Comparison of ENCODE assay signal across 16 mouse cellular contexts in genomic region chr9:56554096-56554495, GRCm38 (mm10).
DNase-seq lines count a peak whose midpoint lies in the region; ATAC-seq and TF ChIP-seq lines count a peak whose summit lies in the region.
"Had no signal": no experiment of that assay in that cellular context is flagged by ENCODE, and none has a peak within 500 bp of the region (broad histone marks: within the 10 kb centered on the region; RNA-seq: fewer than 3 reads in every experiment).

No protein-coding gene starts in this region.

- H3K9ac ChIP-seq in forebrain, embryonic 14.5 days (ENCODE audit: low read length): peak overlapping the region; percentile 13; the same call in 1 of the 2 replicates
- no peak overlapping the region for H3K9ac ChIP-seq in forebrain, postnatal 0 days
- no peak overlapping the region for H3K9ac ChIP-seq in forebrain, embryonic 12.5 days
- H3K9ac ChIP-seq: embryonic facial prominence, embryonic 15.5 days; heart, embryonic 13.5 days; limb, embryonic 13.5 days; lung, embryonic 15.5 days had no signal

- H3K36me3 ChIP-seq in forebrain, embryonic 14.5 days (ENCODE audit: control insufficient read depth, insufficient read depth, low read length): no peaks in the 10 kb centered on the region
- no peaks in the 10 kb centered on the region for H3K36me3 ChIP-seq in forebrain, postnatal 0 days (ENCODE audit: insufficient read depth)
- H3K36me3 ChIP-seq in limb, embryonic 10.5 days: no peaks in the 10 kb centered on the region
- no peaks in the 10 kb centered on the region for H3K36me3 ChIP-seq in forebrain, embryonic 12.5 days (replicated peaks)
- H3K36me3 ChIP-seq: embryonic facial prominence, embryonic 15.5 days; heart, embryonic 13.5 days; limb, embryonic 13.5 days; lung, embryonic 15.5 days had no signal

- no peak overlapping the region for H3K4me2 ChIP-seq in forebrain, embryonic 14.5 days (ENCODE audit: low read length)
- H3K4me2 ChIP-seq in forebrain, postnatal 0 days (ENCODE audit: low read depth): no peak overlapping the region
- no peak overlapping the region for H3K4me2 ChIP-seq in forebrain, embryonic 12.5 days
- H3K4me2 ChIP-seq: embryonic facial prominence, embryonic 15.5 days; heart, embryonic 13.5 days; limb, embryonic 13.5 days; lung, embryonic 15.5 days had no signal

- no peak for ATAC-seq in forebrain, embryonic 14.5 days
- no peak for ATAC-seq in forebrain, postnatal 0 days
- no peak for ATAC-seq in forebrain, embryonic 12.5 days (ENCODE audit: low FRiP score)
- ATAC-seq: CD4-positive, CD25-positive, alpha-beta regulatory T cell, adult 4 months; intestine, embryonic 16.5 days had no signal

- H3K9me3 ChIP-seq in forebrain, embryonic 14.5 days (replicated peaks; ENCODE audit: control insufficient read depth, low read length): no peaks in the 10 kb centered on the region
- no peaks in the 10 kb centered on the region for H3K9me3 ChIP-seq in forebrain, postnatal 0 days (ENCODE audit: low read length)
- no peaks in the 10 kb centered on the region for H3K9me3 ChIP-seq in limb, embryonic 10.5 days (replicated peaks)
- no peaks in the 10 kb centered on the region for H3K9me3 ChIP-seq in forebrain, embryonic 12.5 days
- H3K9me3 ChIP-seq: embryonic facial prominence, embryonic 15.5 days; heart, embryonic 13.5 days; limb, embryonic 13.5 days; lung, embryonic 15.5 days had no signal

- H3K4me3 ChIP-seq in forebrain, embryonic 14.5 days (ENCODE audit: low read depth, low read length): no peak overlapping the region
- H3K4me3 ChIP-seq in forebrain, postnatal 0 days (ENCODE audit: low read depth, low read length): no peak overlapping the region
- 0 out of 2 replicates have a peak overlapping the region, but pooled peaks have one; percentile 7 for H3K4me3 ChIP-seq in limb, embryonic 10.5 days
- H3K4me3 ChIP-seq in forebrain, embryonic 12.5 days (replicated peaks): no peak overlapping the region
- H3K4me3 ChIP-seq: embryonic facial prominence, embryonic 15.5 days; heart, embryonic 13.5 days; limb, embryonic 13.5 days; lung, embryonic 15.5 days had no signal

- TF ChIP-seq CTCF in forebrain, postnatal 0 days (IDR thresholded peaks at IDR 0.05; ENCODE audit: low read depth): no peak

- WGBS in forebrain, embryonic 14.5 days: 63% methylated on average over 6 of the region's 6 CpGs
- WGBS in forebrain, postnatal 0 days: 58% methylated on average over 6 of the region's 6 CpGs
- 36% methylated on average over 6 of the region's 6 CpGs for WGBS in limb, embryonic 10.5 days
- WGBS in forebrain, embryonic 12.5 days: 57% methylated on average over 6 of the region's 6 CpGs

- DNase-seq in forebrain, embryonic 14.5 days (ENCODE audit: low spot score): peak; percentile 24
- no peak for DNase-seq in forebrain, postnatal 0 days
- peak; percentile 74 for DNase-seq in brain, adult 2 months (ENCODE audit: low read depth, low spot score)
- DNase-seq in cerebellum, postnatal 25 days: peak; percentile 47 to 53
- peak; percentile 53 for DNase-seq in limb, embryonic 10.5 days (ENCODE audit: low spot score)
- no peak for DNase-seq in lung, postnatal 4 days
- no peak for DNase-seq in right cerebral cortex, postnatal 36 days (ENCODE audit: low spot score in 2 of 2)
- DNase-seq: layer of hippocampus, adult 9-11 months; thymus, adult 18-20 months had no signal

- H3K4me1 ChIP-seq in forebrain, embryonic 14.5 days (ENCODE audit: control insufficient read depth, insufficient read depth, low read length): peaks cover 8% of the 10 kb centered on the region; the same call in 1 of the 2 replicates
- no peaks in the 10 kb centered on the region for H3K4me1 ChIP-seq in forebrain, postnatal 0 days (ENCODE audit: insufficient read depth)
- H3K4me1 ChIP-seq in limb, embryonic 10.5 days: peaks cover 86% of the 10 kb centered on the region
- H3K4me1 ChIP-seq in forebrain, embryonic 12.5 days: peaks cover 31% of the 10 kb centered on the region

- no peak overlapping the region; the same call in 1 of the 2 replicates for H3K27ac ChIP-seq in forebrain, embryonic 14.5 days (ENCODE audit: low read depth, low read length)
- no peak overlapping the region for H3K27ac ChIP-seq in forebrain, postnatal 0 days (ENCODE audit: low read depth, low read length)
- peak overlapping the region; percentile 68 for H3K27ac ChIP-seq in limb, embryonic 10.5 days
- no peak overlapping the region for H3K27ac ChIP-seq in forebrain, embryonic 12.5 days
- H3K27ac ChIP-seq: embryonic facial prominence, embryonic 15.5 days; heart, embryonic 13.5 days; limb, embryonic 13.5 days; lung, embryonic 15.5 days had no signal

- H3K27me3 ChIP-seq in forebrain, embryonic 14.5 days (replicated peaks; ENCODE audit: control insufficient read depth, insufficient read depth, low read length): 0 out of 2 replicates have a peak, but pooled peaks cover 4% of the 10 kb centered on the region
- H3K27me3 ChIP-seq in forebrain, postnatal 0 days (ENCODE audit: insufficient read depth, low read length): no peaks in the 10 kb centered on the region
- H3K27me3 ChIP-seq in limb, embryonic 10.5 days (ENCODE audit: low read depth, poor library complexity, severe bottlenecking): peaks cover 17% of the 10 kb centered on the region
- H3K27me3 ChIP-seq in forebrain, embryonic 12.5 days: peaks cover 48% of the 10 kb centered on the region
- H3K27me3 ChIP-seq: embryonic facial prominence, embryonic 15.5 days; heart, embryonic 13.5 days; lung, embryonic 15.5 days had no signal

Comparison
In these comparisons a context has a peak if more than half of its experiments do, and no peak if none do; other contexts are left out.
1. DNase-seq: peak in forebrain, embryonic 14.5 days (single experiment), brain, adult 2 months (single experiment), cerebellum, postnatal 25 days (2 of 2) and limb, embryonic 10.5 days (single experiment); none in forebrain, postnatal 0 days (single experiment), lung, postnatal 4 days (0 of 2) and right cerebral cortex, postnatal 36 days (0 of 2).